Mouse (Mus musculus): ENCODE data around the gene Olfr495.

DNA sequence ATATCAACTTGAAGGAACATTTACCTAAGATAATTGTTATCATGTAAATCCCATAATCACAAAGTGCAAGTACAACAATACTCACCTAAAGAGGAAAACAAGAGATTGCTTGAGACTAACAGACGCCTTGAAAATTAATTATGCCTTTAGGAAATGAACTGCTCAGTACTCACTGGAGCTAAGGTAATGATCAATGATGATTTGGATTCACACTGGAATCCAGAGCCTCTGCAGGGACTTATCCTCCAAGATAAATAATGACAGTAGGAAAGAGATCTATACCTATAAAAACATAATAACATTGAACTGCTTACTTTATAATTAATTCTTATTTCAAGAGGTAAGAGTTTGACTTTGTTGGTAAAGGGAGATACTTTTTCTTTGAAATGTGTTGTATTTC is at the start of gene Olfr495:
- no peak for TF ChIP-seq CTCF (conservative IDR thresholded peaks at IDR 0.05; ENCODE audit: insufficient read depth, insufficient read length, low read depth, low read length)
- no peak for TF ChIP-seq POLR2A (IDR thresholded peaks at IDR 0.05; ENCODE audit: low read depth, low read length)
